Mouse (Mus musculus) megakaryocyte, embryonic 14.5 days (primary cell): ENCODE results near the gene Synpo2l. TPM values are rescaled to one million over a fixed set of nuclear protein-coding genes. Genes with fewer than 3 reads are reported as not detected.

Experiments
- H3K27me3 ChIP-seq: replicated peaks from 2 replicates; pipeline ENCODE3; 2012; ENCODE audit warnings: inconsistent platforms
- H3K36me3 ChIP-seq: replicated peaks from 2 replicates; pipeline ENCODE3; 2012; ENCODE audit warnings: low read length, inconsistent platforms, mixed read lengths
- H3K4me1 ChIP-seq: 2 replicates; pipeline ENCODE4 v1.6.1; 2012; ENCODE audit warnings: inconsistent platforms
- H3K4me3 ChIP-seq: replicated peaks from 2 replicates; pipeline ENCODE3; 2012; ENCODE audit warnings: moderate library complexity, mild to moderate bottlenecking, inconsistent platforms
- H3K9me3 ChIP-seq: 2 replicates; pipeline ENCODE4 v1.6.1; 2012; ENCODE audit warnings: inconsistent platforms
- FLI1 ChIP-seq: IDR thresholded peaks from 2 replicates; pipeline ENCODE4 v1.6.1; 2012; ENCODE audit warnings: low read length, inconsistent platforms, mixed read lengths
- GATA1 ChIP-seq: IDR thresholded peaks from 3 replicates; pipeline ENCODE4 v1.6.1; 2012; ENCODE audit warnings: mixed read lengths, low read length, inconsistent platforms, borderline replicate concordance
- polyA plus RNA-seq: library from polyadenylated mRNA; stranded (reverse); fragments of >175 nt; gene quantifications from 2 replicates; pipeline ENCODE4 v1.2.3, GENCODE M21; 2012; ENCODE audit warnings: low replicate concordance; ENCODE audit not compliant: insufficient read depth

Gene Synpo2l
- polyA plus RNA-seq, 1 experiment = 0.23 TPM

GRCm38 (mm10) chr14:20626971-20627370 is 41.2 kb downstream of the Synpo2l start:
- H3K4me3 ChIP-seq = no peak overlapping the region
- no peaks in the 10 kb centered on the region for H3K27me3 ChIP-seq
- H3K9me3 ChIP-seq = no peaks in the 10 kb centered on the region
- H3K36me3 ChIP-seq = no peaks in the 10 kb centered on the region
- TF ChIP-seq GATA1 = no peak
- no peak for TF ChIP-seq FLI1
- H3K4me1 ChIP-seq = peaks cover 47% of the 10 kb centered on the region

GRCm38 (mm10) chr14:20626447-20626846 is 41.7 kb downstream of the Synpo2l start:
- Histone ChIP-seq H3K27me3 (no peaks in the 10 kb centered on the region), H3K4me3 (no peak overlapping the region), H3K9me3 (no peaks in the 10 kb centered on the region), H3K36me3 (no peaks in the 10 kb centered on the region), H3K4me1 (peaks cover 42% of the 10 kb centered on the region)
- no peak for TF ChIP-seq FLI1
- no peak for TF ChIP-seq GATA1

GRCm38 (mm10) chr14:20622907-20623306 is 45.2 kb downstream of the Synpo2l start:
- Histone ChIP-seq H3K36me3 (peaks cover 3% of the 10 kb centered on the region), H3K27me3 (no peaks in the 10 kb centered on the region), H3K4me3 (no peak overlapping the region), H3K9me3 (no peaks in the 10 kb centered on the region), H3K4me1 (peaks cover 63% of the 10 kb centered on the region)
- no peak for TF ChIP-seq FLI1
- TF ChIP-seq GATA1 = no peak

- Histone ChIP-seq H3K4me1 (peaks cover 63% of the 10 kb centered on the region), H3K9me3 (no peaks in the 10 kb centered on the region), H3K36me3 (peaks cover 3% of the 10 kb centered on the region), H3K4me3 (no peak overlapping the region), H3K27me3 (no peaks in the 10 kb centered on the region)
- TF ChIP-seq FLI1 = no peak
- no peak for TF ChIP-seq GATA1
Measured at GRCm38 (mm10) chr14:20622412-20622811, 45.7 kb downstream of the Synpo2l start.

- TF ChIP-seq GATA1 = no peak
- Histone ChIP-seq H3K4me3 (no peak overlapping the region), H3K4me1 (peaks cover 61% of the 10 kb centered on the region), H3K36me3 (peaks cover 3% of the 10 kb centered on the region), H3K27me3 (no peaks in the 10 kb centered on the region), H3K9me3 (no peaks in the 10 kb centered on the region)
Measured at GRCm38 (mm10) chr14:20621903-20622302, 46.3 kb downstream of the Synpo2l start.

- H3K27me3 ChIP-seq = no peaks in the 10 kb centered on the region
- no peak for TF ChIP-seq FLI1
- TF ChIP-seq GATA1 = no peak
Measured at GRCm38 (mm10) chr14:20619131-20619530, 49.0 kb downstream of the Synpo2l start.

GRCm38 (mm10) chr14:20618211-20618610 is 49.9 kb downstream of the Synpo2l start:
- peak overlapping the region; percentile 89 for H3K4me3 ChIP-seq
- no peaks in the 10 kb centered on the region for H3K9me3 ChIP-seq
- H3K4me1 ChIP-seq = peaks cover 64% of the 10 kb centered on the region
- peaks cover 7% of the 10 kb centered on the region for H3K36me3 ChIP-seq
- no peaks in the 10 kb centered on the region for H3K27me3 ChIP-seq
- TF ChIP-seq GATA1 = no peak

More at GRCm38 (mm10) chr14:20619131-20619530, 49.0 kb downstream of the Synpo2l start:
- H3K4me3 ChIP-seq = no peak overlapping the region
- H3K36me3 ChIP-seq = peaks cover 7% of the 10 kb centered on the region
- H3K9me3 ChIP-seq = no peaks in the 10 kb centered on the region
- peaks cover 72% of the 10 kb centered on the region for H3K4me1 ChIP-seq

- H3K9me3 ChIP-seq = no peaks in the 10 kb centered on the region
- H3K36me3 ChIP-seq = peaks cover 19% of the 10 kb centered on the region
- H3K27me3 ChIP-seq = no peaks in the 10 kb centered on the region
- peak overlapping the region; percentile 88 for H3K4me3 ChIP-seq
- peaks cover 62% of the 10 kb centered on the region for H3K4me1 ChIP-seq
- TF ChIP-seq FLI1 = no peak
- no peak for TF ChIP-seq GATA1
Measured at GRCm38 (mm10) chr14:20616421-20616820, 51.7 kb downstream of the Synpo2l start.

GRCm38 (mm10) chr14:20615075-20615474 is 53.1 kb downstream of the Synpo2l start:
- H3K4me3 ChIP-seq = no peak overlapping the region
- peaks cover 19% of the 10 kb centered on the region for H3K36me3 ChIP-seq
- TF ChIP-seq GATA1 (no peak), FLI1 (no peak)
- H3K4me1 ChIP-seq = peaks cover 59% of the 10 kb centered on the region
- no peaks in the 10 kb centered on the region for H3K9me3 ChIP-seq
- H3K27me3 ChIP-seq = no peaks in the 10 kb centered on the region

GRCm38 (mm10) chr14:20612820-20613219 is 55.3 kb downstream of the Synpo2l start:
- H3K4me1 ChIP-seq = peaks cover 51% of the 10 kb centered on the region
- no peak overlapping the region for H3K4me3 ChIP-seq
- H3K36me3 ChIP-seq = peaks cover 27% of the 10 kb centered on the region
- TF ChIP-seq GATA1 = no peak
- TF ChIP-seq FLI1 = no peak
- no peaks in the 10 kb centered on the region for H3K9me3 ChIP-seq
- no peaks in the 10 kb centered on the region for H3K27me3 ChIP-seq

- TF ChIP-seq FLI1 = no peak
- no peaks in the 10 kb centered on the region for H3K9me3 ChIP-seq
- peaks cover 49% of the 10 kb centered on the region for H3K36me3 ChIP-seq
- no peak overlapping the region for H3K4me3 ChIP-seq
- peaks cover 43% of the 10 kb centered on the region for H3K4me1 ChIP-seq
- H3K27me3 ChIP-seq = no peaks in the 10 kb centered on the region
Measured at GRCm38 (mm10) chr14:20610146-20610545, 58.0 kb downstream of the Synpo2l start.
